Mouse (Mus musculus) MEL (cell line): ENCODE measurements at regions not wholly inside any gene's neighbourhood (a gene's known extent, or its start where the extent isn't known, plus 50 kb on each side); places are given as distances from the start of the nearest gene placed in this dataset.

Experiments used
- DNase-seq: peaks from one replicate; pipeline ENCODE4 v3.0.0; 2011; ENCODE audit warnings: low read depth, low spot score
- H3K27ac ChIP-seq: 2 replicates; pipeline ENCODE4 v1.5.1; 2012; ENCODE audit warnings: low read depth, mild to moderate bottlenecking, control low read depth, low read length, moderate library complexity; ENCODE audit not compliant: control insufficient read depth
- H3K27me3 ChIP-seq, 2 experiments: fragments of 150-350 bp in 1 of 2; sonication (generic) in 1 of 2; 2 replicates each; pipeline ENCODE4 v1.6.1; 2012; ENCODE audit warnings: low read length in 2 of 2, mild to moderate bottlenecking in 2 of 2, improper control_type of control experiment in 1 of 2, moderate library complexity in 1 of 2; ENCODE audit not compliant: insufficient read depth in 2 of 2, control insufficient read depth in 1 of 2
- H3K36me3 ChIP-seq, 2 experiments: 2 replicates each; pipeline ENCODE4 v1.6.1; 2012 to 2014; ENCODE audit warnings: low read length in 2 of 2, improper control_type of control experiment in 1 of 2, inconsistent platforms in 1 of 2, mild to moderate bottlenecking in 1 of 2; ENCODE audit not compliant: insufficient read depth in 2 of 2, control insufficient read depth in 1 of 2
- H3K4me1 ChIP-seq, 2 experiments: fragments of 150-350 bp in 1 of 2; sonication (generic) in 1 of 2; 2 replicates each; pipeline ENCODE4 v1.6.1; 2012; ENCODE audit warnings: low read length in 2 of 2, improper control_type of control experiment in 1 of 2, mild to moderate bottlenecking in 1 of 2; ENCODE audit not compliant: insufficient read depth in 2 of 2, control insufficient read depth in 1 of 2
- H3K4me3 ChIP-seq, 2 experiments: fragments of 150-350 bp in 1 of 2; sonication (generic) in 1 of 2; 2 replicates each; pipeline ENCODE4 v1.5.1; 2012; ENCODE audit warnings: low read depth in 2 of 2, low read length in 2 of 2, mild to moderate bottlenecking in 2 of 2, moderate library complexity in 2 of 2, control low read depth in 1 of 2, improper control_type of control experiment in 1 of 2; ENCODE audit not compliant: control insufficient read depth in 1 of 2, insufficient read depth in 1 of 2
- H3K79me2 ChIP-seq: 2 replicates; pipeline ENCODE4 v1.6.1; 2012; ENCODE audit warnings: mild to moderate bottlenecking, low read length, moderate library complexity; ENCODE audit not compliant: control insufficient read depth, poor library complexity, insufficient read depth
- H3K9ac ChIP-seq: 2 replicates; pipeline ENCODE4 v1.6.1; 2012; ENCODE audit warnings: low read depth, mild to moderate bottlenecking, control low read depth, low read length, moderate library complexity; ENCODE audit not compliant: control insufficient read depth, poor library complexity, severe bottlenecking
- H3K9me3 ChIP-seq: fragments of 150-350 bp; sonication (generic); replicated peaks from 2 replicates; pipeline ENCODE4 v1.6.1; 2012; ENCODE audit warnings: mild to moderate bottlenecking, low read length, improper control_type of control experiment, moderate library complexity; ENCODE audit not compliant: insufficient read depth
- BHLHE40 ChIP-seq: IDR thresholded peaks from 2 replicates; pipeline ENCODE4 v1.6.1; 2012; ENCODE audit warnings: low read depth, mild to moderate bottlenecking, inconsistent platforms, low read length, improper control_type of control experiment, borderline replicate concordance
- CTCF ChIP-seq, 3 experiments: IDR thresholded peaks in 2 of 3; conservative IDR thresholded peaks in 1 of 3; 2 replicates each; pipeline ENCODE4 v1.5.1; 2011 to 2012; ENCODE audit warnings: low read length in 3 of 3, low read depth in 2 of 3, mild to moderate bottlenecking in 2 of 3, improper control_type of control experiment in 1 of 3, inconsistent platforms in 1 of 3, mixed read lengths in 1 of 3, moderate library complexity in 1 of 3; ENCODE audit not compliant: control insufficient read depth in 1 of 3, insufficient read depth in 1 of 3, poor library complexity in 1 of 3, severe bottlenecking in 1 of 3
- E2F4 ChIP-seq: IDR thresholded peaks from 2 replicates; pipeline ENCODE4 v1.6.1; 2011; ENCODE audit warnings: low read depth, low read length, improper control_type of control experiment, borderline replicate concordance
- ELF1 ChIP-seq: IDR thresholded peaks from 2 replicates; pipeline ENCODE4 v1.6.1; 2014; ENCODE audit warnings: low read depth, mild to moderate bottlenecking, inconsistent platforms, low read length, improper control_type of control experiment, moderate library complexity
- EP300 ChIP-seq, 2 experiments: IDR thresholded peaks; 2 replicates each; pipeline ENCODE4 v1.6.1; 2011; ENCODE audit warnings: improper control_type of control experiment in 2 of 2, low read length in 2 of 2, low read depth in 1 of 2, mild to moderate bottlenecking in 1 of 2
- GABPA ChIP-seq: IDR thresholded peaks from 2 replicates; pipeline ENCODE4 v1.6.1; 2012; ENCODE audit warnings: low read depth, mild to moderate bottlenecking, inconsistent platforms, low read length, improper control_type of control experiment, moderate library complexity
- GATA1 ChIP-seq: IDR thresholded peaks from 2 replicates; pipeline ENCODE4 v1.6.1; 2011; ENCODE audit warnings: low read depth, low read length, improper control_type of control experiment
- HCFC1 ChIP-seq: IDR thresholded peaks from 2 replicates; pipeline ENCODE4 v1.6.1; 2012; ENCODE audit warnings: low read depth, mild to moderate bottlenecking, inconsistent platforms, low read length, improper control_type of control experiment, moderate library complexity
- JUND ChIP-seq: IDR thresholded peaks from 2 replicates; pipeline ENCODE4 v1.6.1; 2011; ENCODE audit warnings: low read depth, mild to moderate bottlenecking, improper control_type of control experiment, low read length
- KAT2A ChIP-seq: conservative IDR thresholded peaks from 2 replicates; pipeline ENCODE4 v1.6.1; 2012; ENCODE audit warnings: low read depth, low read length, improper control_type of control experiment, inconsistent platforms
- MAFK ChIP-seq: IDR thresholded peaks from 2 replicates; pipeline ENCODE4 v1.6.1; 2011; ENCODE audit warnings: low read depth, mild to moderate bottlenecking, low read length, improper control_type of control experiment, borderline replicate concordance
- NELFE ChIP-seq: IDR thresholded peaks from 2 replicates; pipeline ENCODE4 v1.6.1; 2011; ENCODE audit warnings: low read depth, low read length, improper control_type of control experiment
- NRF1 ChIP-seq: IDR thresholded peaks from 2 replicates; pipeline ENCODE4 v1.6.1; 2014; ENCODE audit warnings: low read depth, mild to moderate bottlenecking, inconsistent platforms, low read length, improper control_type of control experiment, moderate library complexity; ENCODE audit not compliant: poor library complexity, insufficient read depth, severe bottlenecking
- POLR2A ChIP-seq, 2 experiments: IDR thresholded peaks; 2 replicates each; pipeline ENCODE4 v1.6.1; 2011 to 2012; ENCODE audit warnings: low read length in 2 of 2, mild to moderate bottlenecking in 2 of 2, control low read depth in 1 of 2, improper control_type of control experiment in 1 of 2, low read depth in 1 of 2, moderate library complexity in 1 of 2; ENCODE audit not compliant: control insufficient read depth in 1 of 2, insufficient read depth in 1 of 2, poor library complexity in 1 of 2
- POLR2AphosphoS5 ChIP-seq: IDR thresholded peaks from 2 replicates; pipeline ENCODE4 v1.6.1; 2012; ENCODE audit warnings: low read depth, borderline replicate concordance, mild to moderate bottlenecking, inconsistent platforms, low read length, moderate library complexity, mixed read lengths
- RAD21 ChIP-seq: IDR thresholded peaks from 2 replicates; pipeline ENCODE4 v1.6.1; 2011; ENCODE audit warnings: mild to moderate bottlenecking, low read depth, low read length, improper control_type of control experiment
- SIN3A ChIP-seq: IDR thresholded peaks from 2 replicates; pipeline ENCODE4 v1.6.1; 2012; ENCODE audit warnings: low read length, improper control_type of control experiment, inconsistent platforms
- SMC3 ChIP-seq: IDR thresholded peaks from 2 replicates; pipeline ENCODE4 v1.6.1; 2011; ENCODE audit warnings: low read depth, low read length, improper control_type of control experiment
- TAL1 ChIP-seq: IDR thresholded peaks from 2 replicates; pipeline ENCODE4 v1.6.1; 2012; ENCODE audit warnings: mild to moderate bottlenecking, inconsistent platforms, low read length, moderate library complexity, mixed read lengths
- TBP ChIP-seq: IDR thresholded peaks from 2 replicates; pipeline ENCODE4 v1.8.0; 2011; ENCODE audit warnings: low read depth, low read length, improper control_type of control experiment
- TCF12 ChIP-seq: IDR thresholded peaks from 2 replicates; pipeline ENCODE4 v1.6.1; 2014; ENCODE audit warnings: low read depth, mild to moderate bottlenecking, inconsistent platforms, low read length, improper control_type of control experiment, moderate library complexity
- UBTF ChIP-seq: IDR thresholded peaks from 2 replicates; pipeline ENCODE4 v1.6.1; 2012; ENCODE audit warnings: low read depth, mild to moderate bottlenecking, inconsistent platforms, low read length, improper control_type of control experiment, moderate library complexity, borderline replicate concordance; ENCODE audit not compliant: insufficient read depth
- USF1 ChIP-seq: IDR thresholded peaks from 2 replicates; pipeline ENCODE4 v1.6.1; 2014; ENCODE audit warnings: low read depth, mild to moderate bottlenecking, inconsistent platforms, low read length, improper control_type of control experiment, moderate library complexity
- USF2 ChIP-seq, 2 experiments: IDR thresholded peaks; 2 replicates each; pipeline ENCODE4 v1.6.1; 2011 to 2012; ENCODE audit warnings: improper control_type of control experiment in 2 of 2, low read length in 2 of 2, borderline replicate concordance in 1 of 2, inconsistent platforms in 1 of 2, low read depth in 1 of 2, mild to moderate bottlenecking in 1 of 2; ENCODE audit not compliant: insufficient read depth in 1 of 2
- ZC3H11A ChIP-seq: IDR thresholded peaks from 2 replicates; pipeline ENCODE4 v1.6.1; 2012; ENCODE audit warnings: low read depth, mild to moderate bottlenecking, inconsistent platforms, low read length, improper control_type of control experiment
- ZKSCAN1 ChIP-seq: IDR thresholded peaks from 2 replicates; pipeline ENCODE4 v1.6.1; 2012; ENCODE audit warnings: low read depth, mild to moderate bottlenecking, inconsistent platforms, low read length, improper control_type of control experiment, moderate library complexity
- ZNF384 ChIP-seq: IDR thresholded peaks from 2 replicates; pipeline ENCODE4 v1.6.1; 2012; ENCODE audit warnings: low read depth, mild to moderate bottlenecking, inconsistent platforms, low read length, improper control_type of control experiment

DNA sequence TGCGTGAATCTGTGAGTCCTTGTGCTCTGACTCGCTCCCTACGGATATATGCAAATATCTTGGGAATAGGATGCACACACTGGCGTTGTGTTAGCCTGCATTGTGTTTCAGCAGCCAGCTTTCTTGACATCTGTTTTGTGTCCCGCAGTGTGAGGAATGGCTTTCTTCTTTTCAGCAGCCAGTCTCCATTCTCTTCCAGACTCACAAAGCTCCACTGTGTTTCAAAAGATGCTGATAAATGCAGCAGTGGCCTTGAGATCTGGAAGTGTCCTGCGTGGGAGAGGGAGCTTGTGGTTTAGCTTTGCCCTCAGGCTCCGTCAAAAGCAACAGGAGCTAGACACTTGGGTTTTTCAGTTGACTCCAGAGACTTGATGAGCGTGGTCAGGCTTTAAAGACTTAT is 188.9 kb upstream of the Fat4 start:
- TF ChIP-seq TAL1: no peak
- TF ChIP-seq UBTF: no peak
- no peak for TF ChIP-seq BHLHE40
- no peak for TF ChIP-seq RAD21
- no peak for TF ChIP-seq SIN3A
- no peak for TF ChIP-seq MAFK
- no peak for TF ChIP-seq ZKSCAN1
- no peak for TF ChIP-seq GABPA
- TF ChIP-seq E2F4: no peak
- no peak for TF ChIP-seq USF1
- Histone ChIP-seq H3K27ac (no peak overlapping the region), H3K9ac (no peak overlapping the region), H3K9me3 (no peaks in the 10 kb centered on the region), H3K4me1 (no peaks in the 10 kb centered on the region), H3K27me3 (no peaks in the 10 kb centered on the region), H3K79me2 (no peaks in the 10 kb centered on the region), H3K4me3 (no peak overlapping the region), H3K36me3 (no peaks in the 10 kb centered on the region)
- DNase-seq: no peak

DNA sequence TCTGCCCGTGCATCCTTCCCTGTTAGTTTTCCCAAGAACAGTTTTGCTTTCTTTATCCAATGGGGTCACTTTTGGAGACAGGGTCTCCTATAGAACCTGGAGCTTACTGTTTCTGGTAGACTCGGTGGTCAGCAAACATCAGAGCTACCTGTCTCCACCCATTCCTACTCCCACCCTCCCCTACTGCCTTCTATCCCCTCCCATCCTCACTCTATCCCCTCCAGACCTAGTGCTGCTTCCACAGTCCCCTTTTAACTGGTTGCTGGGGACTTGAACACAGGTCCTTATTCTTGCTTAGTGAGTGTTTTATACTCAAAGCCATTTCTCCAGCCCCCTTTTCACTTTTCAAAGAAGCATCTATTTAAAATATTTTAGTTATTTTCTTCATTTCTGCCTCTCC is 189.4 kb upstream of the Fat4 start:
- no peak for DNase-seq
- H3K9ac ChIP-seq: no peak overlapping the region
- H3K4me3 ChIP-seq: no peak overlapping the region

DNA sequence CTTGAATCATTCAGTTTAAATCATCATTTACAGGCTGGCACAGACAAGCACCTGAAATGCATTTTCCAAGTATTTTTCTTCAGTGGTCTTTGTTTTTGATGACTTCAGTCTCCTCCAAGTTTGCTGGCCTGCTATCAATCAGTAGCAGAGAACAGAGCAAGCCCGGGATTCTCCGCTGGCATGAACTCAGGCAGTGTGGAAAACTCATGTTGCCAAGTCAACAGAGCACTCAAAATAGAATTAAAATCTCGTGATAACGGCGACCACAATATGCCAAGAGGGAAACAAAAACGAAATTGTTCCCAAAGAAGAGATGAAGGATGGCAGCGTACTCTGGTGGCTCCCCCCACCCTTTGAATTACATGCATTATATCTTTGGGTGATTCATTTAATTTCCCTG is 190.9 kb upstream of the Fat4 start:
- Histone ChIP-seq H3K9ac (no peak overlapping the region), H3K27me3 (no peaks in the 10 kb centered on the region), H3K27ac (no peak overlapping the region), H3K9me3 (no peaks in the 10 kb centered on the region), H3K4me3 (no peak overlapping the region), H3K36me3 (no peaks in the 10 kb centered on the region), H3K79me2 (no peaks in the 10 kb centered on the region), H3K4me1 (no peaks in the 10 kb centered on the region)
- DNase-seq: no peak
- TF ChIP-seq ZC3H11A (no peak), MAFK (no peak), JUND (no peak), HCFC1 (no peak), GATA1 (no peak), POLR2AphosphoS5 (no peak), ZKSCAN1 (no peak), GABPA (no peak), EP300 (IDR thresholded peaks at IDR 0.05; ENCODE audit: low read depth in 1 of 2, low read length in 2 of 2) (no peak), TCF12 (no peak), USF1 (no peak), POLR2A (IDR thresholded peaks at IDR 0.05; ENCODE audit: control insufficient read depth in 1 of 2, insufficient read depth in 1 of 2, low read depth in 1 of 2, low read length in 2 of 2, poor library complexity in 1 of 2) (no peak), ZNF384 (no peak), CTCF (IDR thresholded peaks at IDR 0.05 in 2 of 3, conservative IDR thresholded peaks at IDR 0.05 in 1 of 3; ENCODE audit: control insufficient read depth in 1 of 3, insufficient read depth in 1 of 3, low read depth in 2 of 3, low read length in 3 of 3, poor library complexity in 1 of 3, severe bottlenecking in 1 of 3) (no peak), NELFE (no peak), TBP (no peak), NRF1 (no peak), SIN3A (no peak)

More for the DNA sequence above, 189.4 kb upstream of the Fat4 start:
- Histone ChIP-seq H3K36me3 (no peaks in the 10 kb centered on the region), H3K79me2 (no peaks in the 10 kb centered on the region), H3K4me1 (no peaks in the 10 kb centered on the region), H3K9me3 (no peaks in the 10 kb centered on the region), H3K27ac (no peak overlapping the region), H3K27me3 (no peaks in the 10 kb centered on the region)
- TF ChIP-seq POLR2AphosphoS5 (no peak), SMC3 (no peak), MAFK (no peak), TBP (no peak), RAD21 (no peak), GABPA (no peak), ZC3H11A (no peak), KAT2A (no peak), USF2 (IDR thresholded peaks at IDR 0.05; ENCODE audit: borderline replicate concordance in 1 of 2, insufficient read depth in 1 of 2, low read depth in 1 of 2, low read length in 2 of 2) (no peak), JUND (no peak), ELF1 (no peak)
